Mouse (Mus musculus) heart, embryonic 15.5 days (tissue): ENCODE data around the gene Apoa2. TPM values are rescaled to one million over a fixed set of nuclear protein-coding genes. Genes with fewer than 3 reads are reported as not detected.

Experiments used
- polyA plus RNA-seq: library from polyadenylated mRNA; unstranded; fragments of >200 nt; fragmentation: Nextera tagmentation; extraction: Ambion mirVana; gene quantifications from 2 replicates; pipeline ENCODE4 v1.2.1, GENCODE M21; 2015

The Apoa2 gene
- polyA plus RNA-seq, 1 experiment from 2014 or later, result 9.2 TPM

Other genes starting within 250 kb of the Apoa2 start
- gene Fcgr2b, start 248.5 kb upstream of the Apoa2 start, polyA plus RNA-seq, result 1.2 and 2.9 TPM in 2 replicates
- 1.1 and 1.4 TPM in 2 replicates for gene Fcgr4, start 206.1 kb upstream of the Apoa2 start, polyA plus RNA-seq
- gene Fcgr3, start 160.1 kb upstream of the Apoa2 start, polyA plus RNA-seq, result 10.4 and 11.9 TPM in 2 replicates
- 2.7 and 3.5 TPM in 2 replicates for gene Cfap126, start 111.1 kb upstream of the Apoa2 start, polyA plus RNA-seq
- 525 and 563 TPM in 2 replicates for gene Sdhc, start 74.5 kb upstream of the Apoa2 start, polyA plus RNA-seq
- gene Mpz, start 74.3 kb upstream of the Apoa2 start, polyA plus RNA-seq, result 0.63 and 1.7 TPM in 2 replicates
- 43.0 and 46.4 TPM in 2 replicates for gene Pcp4l1, start 28.8 kb upstream of the Apoa2 start, polyA plus RNA-seq
- gene Nr1i3, start 11.1 kb upstream of the Apoa2 start, polyA plus RNA-seq, result 0.33 and 0.35 TPM in 2 replicates
- gene Tomm40l, start 2.5 kb upstream of the Apoa2 start, polyA plus RNA-seq, result 55.6 and 57.9 TPM in 2 replicates
- 28.0 and 44.6 TPM in 2 replicates for gene Fcer1g, start 9.3 kb downstream of the Apoa2 start, polyA plus RNA-seq
- 5.2 and 6.0 TPM in 2 replicates for gene Adamts4, start 25.4 kb downstream of the Apoa2 start, polyA plus RNA-seq
- 514 and 535 TPM in 2 replicates for gene Ndufs2, start 26.3 kb downstream of the Apoa2 start, polyA plus RNA-seq
- gene B4galt3, start 45.3 kb downstream of the Apoa2 start, polyA plus RNA-seq, result 44.4 and 56.4 TPM in 2 replicates
- gene Ppox, start 56.1 kb downstream of the Apoa2 start, polyA plus RNA-seq, result 32.7 and 47.2 TPM in 2 replicates
- 44.9 and 55.6 TPM in 2 replicates for gene Usp21, start 62.9 kb downstream of the Apoa2 start, polyA plus RNA-seq
- 83.6 and 85.0 TPM in 2 replicates for gene Ufc1, start 70.0 kb downstream of the Apoa2 start, polyA plus RNA-seq
- 33.9 and 37.7 TPM in 2 replicates for gene Dedd, start 104.1 kb downstream of the Apoa2 start, polyA plus RNA-seq
- 31.2 and 33.2 TPM in 2 replicates for gene Nit1, start 120.6 kb downstream of the Apoa2 start, polyA plus RNA-seq
- 77.2 and 91.0 TPM in 2 replicates for gene Pfdn2, start 120.6 kb downstream of the Apoa2 start, polyA plus RNA-seq
- 0.63 and 0.75 TPM in 2 replicates for gene Klhdc9, start 135.7 kb downstream of the Apoa2 start, polyA plus RNA-seq
- 0.26 and 1.2 TPM in 2 replicates for gene Nectin4, start 145.0 kb downstream of the Apoa2 start, polyA plus RNA-seq
- 1.00 and 5.3 TPM in 2 replicates for gene Arhgap30, start 163.9 kb downstream of the Apoa2 start, polyA plus RNA-seq
- gene Usf1, start 186.3 kb downstream of the Apoa2 start, polyA plus RNA-seq, result 48.7 and 57.5 TPM in 2 replicates
- gene Tstd1, start 193.8 kb downstream of the Apoa2 start, polyA plus RNA-seq, result 2.7 and 3.1 TPM in 2 replicates
- 63.5 and 66.2 TPM in 2 replicates for gene F11r, start 212.5 kb downstream of the Apoa2 start, polyA plus RNA-seq